Mouse (Mus musculus) lung, adult 2 months (tissue): ENCODE results near the gene Rab25.

Experiments
- CTCF ChIP-seq: fragments of 200-500 bp; IDR thresholded peaks from 2 replicates; pipeline ENCODE4 v1.5.1; 2011; ENCODE audit warnings: mild to moderate bottlenecking, low read length, control low read depth; ENCODE audit not compliant: insufficient read depth
- POLR2A ChIP-seq: fragments of 200-500 bp; IDR thresholded peaks from 2 replicates; pipeline ENCODE4 v1.6.1; 2011; ENCODE audit warnings: low read depth, mild to moderate bottlenecking, control low read depth, low read length, borderline replicate concordance; ENCODE audit errors: extremely low read depth

DNA sequence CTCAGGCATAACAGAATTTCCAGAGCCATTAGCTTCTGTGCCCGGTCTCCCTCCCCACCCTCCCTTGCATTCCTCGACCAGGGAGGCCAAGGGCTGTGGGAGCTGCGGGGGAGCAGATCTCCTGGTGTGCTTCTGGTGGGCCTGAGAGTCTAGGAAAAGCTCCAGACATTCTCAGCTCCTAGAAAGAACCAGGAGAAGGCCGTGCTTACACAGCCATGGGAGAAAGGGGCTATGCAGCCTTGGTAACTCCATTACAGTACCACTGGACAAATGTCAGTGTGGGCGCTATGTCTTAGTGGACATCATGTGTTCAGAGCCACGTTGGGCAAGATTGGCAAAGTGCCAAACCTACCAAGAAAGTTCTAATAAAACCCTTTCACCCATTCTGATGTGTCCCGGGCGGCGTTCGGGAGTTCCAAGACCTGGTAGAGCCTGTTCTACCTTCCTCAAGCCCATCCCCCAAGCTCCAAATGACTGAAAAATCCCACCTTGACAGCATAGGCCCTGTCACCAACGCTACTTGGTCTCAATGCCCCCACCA lies 46.0 kb downstream of the Rab25 start:
- no peak for TF ChIP-seq POLR2A
- no peak for TF ChIP-seq CTCF
